Mouse (Mus musculus): ENCODE results near the gene Zfp940. TPM values are rescaled to one million over a fixed set of nuclear protein-coding genes. Genes with fewer than 3 reads are reported as not detected.

The Zfp940 gene
- 2.0 TPM for polyA plus RNA-seq (2014; fragmentation: Illumina TruSeq; extraction: RNeasy Lipid Tissue Mini Kit (QIAGEN cat#74804); ENCODE audit: low read depth, low replicate concordance)

GRCm38 (mm10) chr7:29853219-29853842, at the start of gene Zfp940:
TSS of gene Zfp940 (minus strand) at chr7:29853669.

GRCm38 (mm10) chr7:29859532-29860517, 6.4 kb upstream of the Zfp940 start, which contains the start of gene Zfp420:
TSS of gene Zfp420 (plus strand) at chr7:29859979.

GRCm38 (mm10) chr7:29815910-29816429, 37.5 kb downstream of the Zfp940 start, which contains the start of gene Zfp790:
TSS of gene Zfp790 (plus strand) at chr7:29816114.

GRCm38 (mm10) chr7:29783871-29784551, 69.5 kb downstream of the Zfp940 start, which contains the start of gene Zfp30:
TSS of gene Zfp30 (plus strand) at chr7:29783998.

Other genes with a start within 250 kb of the Zfp940 start
- not detected for gene Catsperg2, start 126.6 kb downstream of the Zfp940 start, polyA plus RNA-seq (2014; fragmentation: Illumina TruSeq; extraction: RNeasy Lipid Tissue Mini Kit (QIAGEN cat#74804); ENCODE audit: low read depth, low replicate concordance)
- 14.3 TPM for gene Zfp84, start 85.1 kb downstream of the Zfp940 start, polyA plus RNA-seq (2014; fragmentation: Illumina TruSeq; extraction: RNeasy Lipid Tissue Mini Kit (QIAGEN cat#74804); ENCODE audit: low read depth, low replicate concordance)
- gene Zfp30, start 69.7 kb downstream of the Zfp940 start, polyA plus RNA-seq (2014; fragmentation: Illumina TruSeq; extraction: RNeasy Lipid Tissue Mini Kit (QIAGEN cat#74804); ENCODE audit: low read depth, low replicate concordance), result 3.1 TPM
- gene Zfp790, start 37.6 kb downstream of the Zfp940 start, polyA plus RNA-seq (2014; fragmentation: Illumina TruSeq; extraction: RNeasy Lipid Tissue Mini Kit (QIAGEN cat#74804); ENCODE audit: low read depth, low replicate concordance), result 11.7 TPM
- gene Zfp420, start 6.3 kb upstream of the Zfp940 start, polyA plus RNA-seq (2014; fragmentation: Illumina TruSeq; extraction: RNeasy Lipid Tissue Mini Kit (QIAGEN cat#74804); ENCODE audit: low read depth, low replicate concordance), result 21.0 TPM
- 6.2 TPM for gene Zfp27, start 52.9 kb upstream of the Zfp940 start, polyA plus RNA-seq (2014; fragmentation: Illumina TruSeq; extraction: RNeasy Lipid Tissue Mini Kit (QIAGEN cat#74804); ENCODE audit: low read depth, low replicate concordance)
- gene Zfp383, start 54.6 kb upstream of the Zfp940 start, polyA plus RNA-seq (2014; fragmentation: Illumina TruSeq; extraction: RNeasy Lipid Tissue Mini Kit (QIAGEN cat#74804); ENCODE audit: low read depth, low replicate concordance), result 10.8 TPM
- gene Zfp74, start 100.4 kb upstream of the Zfp940 start, polyA plus RNA-seq (2014; fragmentation: Illumina TruSeq; extraction: RNeasy Lipid Tissue Mini Kit (QIAGEN cat#74804); ENCODE audit: low read depth, low replicate concordance), result 20.8 TPM
- gene Zfp568, start 130.3 kb upstream of the Zfp940 start, polyA plus RNA-seq (2014; fragmentation: Illumina TruSeq; extraction: RNeasy Lipid Tissue Mini Kit (QIAGEN cat#74804); ENCODE audit: low read depth, low replicate concordance), result 5.6 TPM
- gene Zfp14, start 197.7 kb upstream of the Zfp940 start, polyA plus RNA-seq (2014; fragmentation: Illumina TruSeq; extraction: RNeasy Lipid Tissue Mini Kit (QIAGEN cat#74804); ENCODE audit: low read depth, low replicate concordance), result 7.2 TPM
- 1.8 TPM for gene Zfp82, start 219.2 kb upstream of the Zfp940 start, polyA plus RNA-seq (2014; fragmentation: Illumina TruSeq; extraction: RNeasy Lipid Tissue Mini Kit (QIAGEN cat#74804); ENCODE audit: low read depth, low replicate concordance)
- not detected for gene Gm26920, start 236.7 kb upstream of the Zfp940 start, polyA plus RNA-seq (2014; fragmentation: Illumina TruSeq; extraction: RNeasy Lipid Tissue Mini Kit (QIAGEN cat#74804); ENCODE audit: low read depth, low replicate concordance)
- gene Zfp566, start 236.9 kb upstream of the Zfp940 start, polyA plus RNA-seq (2014; fragmentation: Illumina TruSeq; extraction: RNeasy Lipid Tissue Mini Kit (QIAGEN cat#74804); ENCODE audit: low read depth, low replicate concordance), result 2.0 TPM
- gene Zfp260, start 241.1 kb upstream of the Zfp940 start, polyA plus RNA-seq (2014; fragmentation: Illumina TruSeq; extraction: RNeasy Lipid Tissue Mini Kit (QIAGEN cat#74804); ENCODE audit: low read depth, low replicate concordance), result 142 TPM

Measured in adrenal gland, adult 10 weeks (tissue).